Mouse (Mus musculus) heart, embryonic 10.5 days (tissue): ENCODE data around the gene Lrrc20. TPM values are rescaled to one million over a fixed set of nuclear protein-coding genes. Genes with fewer than 3 reads are reported as not detected.
"Not testable (repeated sequence)": the region's sequence is repeated elsewhere in the genome, so short reads cannot be mapped to it uniquely, and the experiment has no call there.

Source experiments
- DNase-seq: peaks from one replicate; pipeline ENCODE4 v3.0.0-alpha.2; 2017; ENCODE audit warnings: low spot score
- H3K27ac ChIP-seq: fragments of 300-500 bp; sonication (generic); 2 replicates; pipeline ENCODE4 v1.5.1; 2016; ENCODE audit warnings: mild to moderate bottlenecking
- H3K27me3 ChIP-seq: fragments of 300-500 bp; sonication (generic); 2 replicates; pipeline ENCODE4 v1.6.1; 2016; ENCODE audit warnings: mild to moderate bottlenecking; ENCODE audit not compliant: poor library complexity, insufficient read depth, severe bottlenecking
- H3K36me3 ChIP-seq: fragments of 300-500 bp; sonication (generic); 2 replicates; pipeline ENCODE4 v1.6.1; 2016; ENCODE audit warnings: mild to moderate bottlenecking, moderate library complexity
- H3K4me1 ChIP-seq: fragments of 300-500 bp; sonication (generic); 2 replicates; pipeline ENCODE4 v1.6.1; 2016; ENCODE audit warnings: mild to moderate bottlenecking
- H3K4me3 ChIP-seq: fragments of 300-500 bp; sonication (generic); 2 replicates; pipeline ENCODE4 v1.5.1; 2016; ENCODE audit warnings: mild to moderate bottlenecking, moderate library complexity
- H3K9me3 ChIP-seq: fragments of 300-500 bp; sonication (generic); 2 replicates; pipeline ENCODE4 v1.6.1; 2016; ENCODE audit warnings: mild to moderate bottlenecking, moderate library complexity
- WGBS: fragments of 180-500 bp; shearing (Covaris S2); methylation state at CpG from one replicate; pipeline ENCODE4 v1.1.7; 2016; 5-methylcytosine and 5-hydroxymethylcytosine counted together
- polyA plus RNA-seq: library from polyadenylated mRNA; unstranded; fragments of >200 nt; fragmentation: Nextera tagmentation; extraction: Ambion mirVana; gene quantifications from 2 replicates; pipeline ENCODE4 v1.2.1, GENCODE M21; 2016

Lrrc20 gene
- polyA plus RNA-seq, 1 experiment from 2014 or later: 10.5 TPM

GRCm38 (mm10) chr10:61610650-61611235 is 135.1 kb downstream of the Lrrc20 start:
- no peaks in the 10 kb centered on the region for H3K36me3 ChIP-seq
- H3K4me1 ChIP-seq: 0 out of 2 replicates have a peak, but pooled peaks cover 4% of the 10 kb centered on the region
- DNase-seq: no peak
- H3K27me3 ChIP-seq: 0 out of 2 replicates have a peak, but pooled peaks cover 10% of the 10 kb centered on the region
- no peaks in the 10 kb centered on the region; the same call in 1 of the 2 replicates for H3K9me3 ChIP-seq
- no peak overlapping the region for H3K4me3 ChIP-seq
- no peak overlapping the region for H3K27ac ChIP-seq
- WGBS: 71% methylated on average over 8 of the region's 8 CpGs

GRCm38 (mm10) chr10:61614311-61614710 is 138.7 kb downstream of the Lrrc20 start:
- Histone ChIP-seq H3K4me3 (no peak overlapping the region), H3K4me1 (0 out of 2 replicates have a peak, but pooled peaks cover 4% of the 10 kb centered on the region), H3K27me3 (0 out of 2 replicates have a peak, but pooled peaks cover 3% of the 10 kb centered on the region), H3K27ac (no peak overlapping the region), H3K36me3 (no peaks in the 10 kb centered on the region), H3K9me3 (no peaks in the 10 kb centered on the region; the same call in 1 of the 2 replicates)
- no peak for DNase-seq
- 90% methylated on average over 7 of the region's 7 CpGs for WGBS

GRCm38 (mm10) chr10:61618528-61618927 is 142.9 kb downstream of the Lrrc20 start:
- H3K27ac ChIP-seq: no peak overlapping the region
- no peaks in the 10 kb centered on the region for H3K9me3 ChIP-seq
- H3K27me3 ChIP-seq: peaks cover 10% of the 10 kb centered on the region; the same call in 1 of the 2 replicates
- 80% methylated on average over 2 of the region's 2 CpGs for WGBS
- H3K4me1 ChIP-seq: no peaks in the 10 kb centered on the region
- no peak for DNase-seq
- H3K4me3 ChIP-seq: no peak overlapping the region
- no peaks in the 10 kb centered on the region for H3K36me3 ChIP-seq

- DNase-seq: no peak
- Histone ChIP-seq H3K4me1 (peaks cover 21% of the 10 kb centered on the region), H3K27me3 (peaks cover 42% of the 10 kb centered on the region), H3K9me3 (no peaks in the 10 kb centered on the region), H3K4me3 (no peak overlapping the region), H3K27ac (no peak overlapping the region), H3K36me3 (no peaks in the 10 kb centered on the region)
- WGBS: 67% methylated on average over 9 of the region's 9 CpGs
These were observed 146.1 kb downstream of the Lrrc20 start for GRCm38 (mm10) chr10:61621681-61622080.

- Histone ChIP-seq H3K4me1 (peaks cover 37% of the 10 kb centered on the region), H3K27me3 (peaks cover 42% of the 10 kb centered on the region)
- not testable (repeated sequence) for H3K36me3 ChIP-seq, H3K4me3 ChIP-seq, H3K27ac ChIP-seq, H3K9me3 ChIP-seq, DNase-seq
- WGBS: 80% methylated on average over 3 of the region's 3 CpGs
These were observed 148.3 kb downstream of the Lrrc20 start for GRCm38 (mm10) chr10:61623874-61624273.

GRCm38 (mm10) chr10:61624771-61625170 is 149.2 kb downstream of the Lrrc20 start:
- Histone ChIP-seq H3K27me3 (peaks cover 42% of the 10 kb centered on the region), H3K4me3 (0 out of 2 replicates have a peak overlapping the region, but pooled peaks have one; percentile 62)

GRCm38 (mm10) chr10:61625381-61626257 is 150.0 kb downstream of the Lrrc20 start:
- H3K4me1 ChIP-seq: peaks cover 42% of the 10 kb centered on the region
- H3K9me3 ChIP-seq: no peaks in the 10 kb centered on the region
- H3K36me3 ChIP-seq: no peaks in the 10 kb centered on the region
- H3K4me3 ChIP-seq: peak overlapping the region; percentile 62
- H3K27me3 ChIP-seq: peaks cover 42% of the 10 kb centered on the region
- DNase-seq: no peak
- WGBS: 2% methylated on average over 74 of the region's 74 CpGs
- H3K27ac ChIP-seq: peak overlapping the region; percentile 83

More at GRCm38 (mm10) chr10:61624771-61625170, 149.2 kb downstream of the Lrrc20 start:
- Histone ChIP-seq H3K4me1 (peaks cover 40% of the 10 kb centered on the region), H3K27ac (no peak overlapping the region), H3K9me3 (no peaks in the 10 kb centered on the region), H3K36me3 (no peaks in the 10 kb centered on the region)
- WGBS: 26% methylated on average over 5 of the region's 5 CpGs
- no peak for DNase-seq

- 85% methylated on average over 3 of the region's 3 CpGs for WGBS
These were observed 150.9 kb downstream of the Lrrc20 start for GRCm38 (mm10) chr10:61626551-61626950.

GRCm38 (mm10) chr10:61627195-61627937 is 151.8 kb downstream of the Lrrc20 start:
- no peaks in the 10 kb centered on the region for H3K36me3 ChIP-seq
- 39% methylated on average over 15 of the region's 15 CpGs for WGBS
- peak overlapping the region; percentile 17 for H3K27ac ChIP-seq
- H3K9me3 ChIP-seq: no peaks in the 10 kb centered on the region
- no peak for DNase-seq
- H3K4me1 ChIP-seq: peaks cover 42% of the 10 kb centered on the region
- H3K27me3 ChIP-seq: peaks cover 38% of the 10 kb centered on the region
- peak overlapping the region; percentile 16; the same call in 1 of the 2 replicates for H3K4me3 ChIP-seq

More at GRCm38 (mm10) chr10:61626551-61626950, 150.9 kb downstream of the Lrrc20 start:
- H3K9me3 ChIP-seq: no peaks in the 10 kb centered on the region
- H3K27ac ChIP-seq: peak overlapping the region; percentile 3; the same call in 1 of the 2 replicates
- no peak for DNase-seq
- peak overlapping the region; percentile 16; the same call in 1 of the 2 replicates for H3K4me3 ChIP-seq
- H3K4me1 ChIP-seq: peaks cover 42% of the 10 kb centered on the region
- peaks cover 42% of the 10 kb centered on the region for H3K27me3 ChIP-seq
- no peaks in the 10 kb centered on the region for H3K36me3 ChIP-seq

- Histone ChIP-seq H3K27me3 (peaks cover 38% of the 10 kb centered on the region), H3K36me3 (no peaks in the 10 kb centered on the region), H3K4me3 (no peak overlapping the region), H3K9me3 (no peaks in the 10 kb centered on the region), H3K4me1 (peaks cover 42% of the 10 kb centered on the region), H3K27ac (peak overlapping the region; percentile 17)
- WGBS: 38% methylated on average over 4 of the region's 4 CpGs
- DNase-seq: no peak
These were observed 152.3 kb downstream of the Lrrc20 start for GRCm38 (mm10) chr10:61627938-61628250.
